Mouse (Mus musculus) embryo, embryonic 11.5 days (tissue): ENCODE data around the gene Sec63.

Source experiments
- DNase-seq: peaks from one replicate; pipeline ENCODE4 v3.0.0-alpha.2; 2012; ENCODE audit warnings: low read depth, low spot score

Gene Sec63

GRCm38 (mm10) chr10:42760999-42761900, at the start of gene Sec63:
TSS of gene Sec63 (plus strand) at chr10:42761496.
- peak; percentile 94 for DNase-seq

- DNase-seq: no peak
These were observed 46.6 kb upstream of the Sec63 start for GRCm38 (mm10) chr10:42714676-42715075.

GRCm38 (mm10) chr10:42715366-42716035, 45.8 kb upstream of the Sec63 start:
- no peak for DNase-seq

- no peak for DNase-seq
These were observed 39.2 kb upstream of the Sec63 start for GRCm38 (mm10) chr10:42722116-42722515.

GRCm38 (mm10) chr10:42723275-42724232, 37.7 kb upstream of the Sec63 start:
- DNase-seq: no peak

GRCm38 (mm10) chr10:42729607-42730006, 31.7 kb upstream of the Sec63 start:
- no peak for DNase-seq

- DNase-seq: no peak
These were observed 26.7 kb upstream of the Sec63 start for GRCm38 (mm10) chr10:42734546-42735060.

GRCm38 (mm10) chr10:42751813-42752212, 9.5 kb upstream of the Sec63 start:
- DNase-seq: no peak

GRCm38 (mm10) chr10:42754341-42754740, 7.0 kb upstream of the Sec63 start:
- no peak for DNase-seq

GRCm38 (mm10) chr10:42759741-42760140, 1.6 kb upstream of the Sec63 start:
- DNase-seq: no peak

GRCm38 (mm10) chr10:42760329-42760728, 967 bp upstream of the Sec63 start:
- no peak for DNase-seq

- peak; percentile 27 for DNase-seq
These were observed 789 bp downstream of the Sec63 start for GRCm38 (mm10) chr10:42761901-42762669.

- DNase-seq: no peak
These were observed 1.4 kb downstream of the Sec63 start for GRCm38 (mm10) chr10:42762670-42763058.

GRCm38 (mm10) chr10:42763246-42763645, 1.9 kb downstream of the Sec63 start:
- no peak for DNase-seq

- DNase-seq: no peak
These were observed 4.0 kb downstream of the Sec63 start for GRCm38 (mm10) chr10:42765344-42765743.

- no peak for DNase-seq
These were observed 14.2 kb downstream of the Sec63 start for GRCm38 (mm10) chr10:42775450-42775849.

GRCm38 (mm10) chr10:42780753-42781152, 19.5 kb downstream of the Sec63 start:
- DNase-seq: no peak

- DNase-seq: no peak
These were observed 20.4 kb downstream of the Sec63 start for GRCm38 (mm10) chr10:42781672-42782071.

GRCm38 (mm10) chr10:42800922-42801321, 39.6 kb downstream of the Sec63 start:
- no peak for DNase-seq

GRCm38 (mm10) chr10:42825923-42826322, 64.6 kb downstream of the Sec63 start:
- no peak for DNase-seq

- DNase-seq: no peak
These were observed 65.9 kb downstream of the Sec63 start for GRCm38 (mm10) chr10:42827155-42827554.
